Mouse (Mus musculus) cerebellum, adult 18-20 months (tissue): ENCODE measurements at regions not wholly inside any gene's neighbourhood (a gene's known extent, or its start where the extent isn't known, plus 50 kb on each side); places are given as distances from the start of the nearest gene placed in this dataset.

ENCODE experiments used
- DNase-seq, 2 experiments: peaks; one replicate each; pipeline ENCODE4 v3.0.0; 2021

DNA sequence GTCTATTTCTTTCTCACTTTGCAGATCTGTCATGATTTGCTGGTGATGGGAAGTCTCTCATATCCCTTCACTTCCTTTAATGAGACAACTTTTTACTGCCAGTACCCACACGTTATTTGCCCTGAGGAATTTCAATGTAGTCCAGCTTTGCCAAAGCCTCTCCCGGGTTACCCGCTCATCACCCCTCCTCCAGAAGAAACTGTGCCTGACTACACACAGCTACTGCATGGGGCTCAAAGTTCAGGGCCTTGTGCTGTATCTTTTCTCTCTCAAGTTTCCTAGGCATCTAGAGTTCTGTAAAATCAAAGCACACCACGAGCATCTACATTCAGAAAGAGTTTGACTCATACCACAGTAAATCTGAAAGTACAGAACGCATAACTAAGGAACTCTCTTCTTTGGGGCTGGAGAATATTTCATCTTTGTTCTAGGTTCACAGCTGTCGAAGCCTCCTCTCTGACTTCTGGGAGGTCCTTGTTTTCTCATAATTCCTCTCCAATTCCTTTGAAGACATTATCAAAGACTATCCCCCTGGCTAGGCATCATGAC lies 328.4 kb upstream of the Tmc3 start:
- DNase-seq: no peak

GRCm38 (mm10) chr7:83258363-83258916 lies 326.3 kb upstream of the Tmc3 start:
- DNase-seq: no peak

- DNase-seq: no peak
Measured at GRCm38 (mm10) chr7:83261489-83261888, 323.2 kb upstream of the Tmc3 start.

DNA sequence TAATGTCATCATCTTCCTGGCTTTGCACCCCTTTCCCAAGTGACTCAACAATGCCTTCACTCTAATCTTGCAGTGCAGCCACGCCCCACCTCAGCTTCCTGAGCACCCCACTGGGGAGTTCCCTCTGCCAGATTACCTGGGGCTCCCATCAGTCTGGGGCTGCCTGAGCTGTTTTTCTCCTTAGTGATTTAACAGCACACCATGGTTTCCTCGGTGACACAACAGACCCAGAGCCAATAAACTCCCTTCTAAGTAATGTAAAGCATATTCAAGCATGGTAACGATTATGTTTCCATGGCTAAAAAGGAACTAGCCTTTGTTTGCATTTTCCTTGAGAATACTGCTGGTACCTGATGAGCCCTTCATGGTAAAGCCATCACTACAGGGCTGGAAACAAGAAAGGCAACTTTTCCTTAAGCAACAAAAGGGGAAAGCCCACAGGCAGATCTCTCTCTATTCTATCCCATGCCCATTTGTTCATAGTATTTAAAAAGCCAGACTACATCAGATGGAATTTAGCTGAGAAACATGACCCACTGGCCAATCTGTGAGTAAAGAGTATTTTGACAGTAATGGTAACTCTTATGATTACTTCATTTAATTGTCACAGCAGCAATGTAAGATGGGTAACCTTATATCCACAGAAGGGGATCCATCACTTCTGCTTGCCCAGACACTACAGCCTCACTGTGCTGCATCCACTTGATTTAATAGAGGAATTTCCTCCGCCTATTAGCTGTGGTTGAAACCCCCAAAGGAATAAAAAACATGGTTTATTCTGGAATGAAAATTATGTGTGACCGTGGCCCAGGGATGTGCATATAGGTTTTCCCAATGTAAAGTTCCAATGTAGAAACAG lies 294.6 kb upstream of the Tmc3 start:
- DNase-seq: no peak

GRCm38 (mm10) chr7:83307112-83307511 lies 277.6 kb upstream of the Tmc3 start:
- no peak for DNase-seq

DNA sequence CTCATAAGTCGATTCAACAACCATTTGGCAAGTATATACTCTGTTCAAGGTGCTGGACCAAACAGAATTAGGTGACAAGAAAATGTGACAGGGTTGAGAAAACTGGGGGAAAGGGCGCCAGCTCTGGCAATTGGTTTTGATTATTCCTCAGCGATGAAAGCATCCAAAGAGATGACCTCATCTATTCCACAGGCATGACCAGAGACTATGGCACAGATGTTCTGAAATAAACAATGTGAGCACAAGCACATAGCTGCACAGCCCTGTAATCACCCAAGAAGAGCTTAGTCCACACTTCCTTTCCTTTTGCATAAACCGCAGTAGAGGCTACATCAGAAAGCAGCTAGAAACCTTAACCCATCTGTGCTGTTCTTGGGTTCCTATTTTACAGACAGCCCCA lies 272.6 kb upstream of the Tmc3 start:
- DNase-seq: no peak

- DNase-seq: no peak
Measured at GRCm38 (mm10) chr7:83329809-83330412, 254.8 kb upstream of the Tmc3 start.

DNA sequence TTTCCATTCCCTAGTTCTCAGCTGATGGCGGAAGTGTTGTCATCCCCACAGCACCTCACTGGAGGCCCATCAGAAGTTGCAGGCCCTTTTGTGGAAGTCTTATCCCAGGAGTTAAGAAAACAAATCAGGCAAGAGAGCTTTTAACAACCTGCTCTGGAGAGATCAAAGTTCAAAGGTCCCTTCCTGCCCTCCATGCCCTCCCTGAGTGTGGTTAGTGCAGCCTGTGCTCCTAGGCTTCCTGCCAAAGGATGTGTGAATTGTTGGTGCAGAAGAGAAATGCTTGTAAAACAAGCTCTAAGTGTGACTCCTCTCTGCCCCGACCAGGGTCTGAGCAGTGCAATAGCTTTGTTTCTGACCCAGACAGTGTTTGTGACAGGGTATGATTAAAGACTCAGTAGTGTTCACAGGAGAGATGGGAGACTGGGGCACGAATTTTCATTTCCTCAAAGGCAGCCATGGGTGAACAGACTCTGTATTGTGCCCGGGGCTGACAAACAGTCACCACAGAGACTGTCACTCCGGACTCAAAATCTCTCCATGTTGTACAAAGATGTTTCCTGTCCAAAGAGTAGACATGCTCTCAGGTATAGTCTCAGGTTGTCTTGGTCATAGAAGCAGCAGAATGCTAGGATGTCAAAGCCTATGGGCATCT lies 237.5 kb upstream of the Tmc3 start:
- no peak for DNase-seq

- peak; percentile 14 to 24 for DNase-seq
Measured at GRCm38 (mm10) chr7:83369191-83369590, 215.5 kb upstream of the Tmc3 start.

DNA sequence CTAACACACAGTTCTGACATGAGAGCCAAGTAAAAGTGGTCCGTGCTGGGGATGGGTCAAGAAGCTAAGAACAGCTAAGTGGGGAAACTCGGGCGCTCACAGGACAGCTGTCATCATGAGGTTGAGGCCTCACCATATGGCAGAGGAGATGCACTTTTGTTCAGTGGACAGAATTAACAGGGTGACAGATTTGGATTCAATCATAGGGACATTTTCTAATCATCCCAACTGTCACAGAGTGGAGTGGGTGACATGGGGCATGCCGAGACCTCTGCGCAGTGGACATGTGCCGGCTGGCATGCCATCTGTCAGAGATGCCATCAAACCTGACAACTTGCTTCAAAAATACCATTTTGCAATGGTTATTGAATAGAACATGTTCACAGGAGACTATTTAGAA lies 215.1 kb upstream of the Tmc3 start:
- peak; percentile 54 to 56 for DNase-seq

- DNase-seq: no peak
Measured at GRCm38 (mm10) chr7:83376826-83377225, 207.9 kb upstream of the Tmc3 start.

DNA sequence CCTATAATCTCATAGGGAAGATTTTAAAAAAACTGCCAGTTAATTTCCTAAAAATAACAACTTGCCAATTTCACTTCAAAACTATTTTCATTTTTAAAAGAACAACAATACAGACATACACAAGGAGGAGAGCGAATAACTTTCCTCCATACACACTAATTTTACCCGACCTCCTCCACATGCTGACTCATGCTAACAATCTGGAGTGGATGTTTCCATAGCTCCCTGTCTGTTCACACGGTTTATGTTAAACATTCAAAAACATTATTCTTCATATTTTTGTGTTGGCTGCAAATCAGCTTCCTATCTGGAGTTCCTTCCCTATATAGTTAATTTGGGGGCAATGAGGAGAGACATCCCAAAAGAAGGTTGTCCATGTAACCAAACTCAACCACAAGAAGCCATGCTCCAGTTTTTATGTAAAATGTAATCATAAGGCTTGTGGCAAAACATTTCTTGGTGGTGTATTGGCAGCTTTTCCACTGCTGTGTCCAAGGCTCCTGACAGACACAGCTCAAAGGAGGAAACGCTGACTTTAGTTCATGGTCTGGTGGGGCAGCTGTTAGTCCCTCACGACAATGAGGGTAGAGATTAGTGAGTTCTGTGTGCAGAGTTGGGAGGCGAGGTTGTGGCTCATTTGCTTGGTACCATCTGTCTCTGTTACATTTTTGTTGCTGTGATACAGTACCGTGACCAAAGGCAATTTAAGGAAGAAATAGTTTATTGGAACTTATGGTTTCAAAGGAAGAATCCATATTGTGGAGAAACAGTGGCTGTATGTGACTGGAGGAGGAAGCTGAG lies 203.1 kb upstream of the Tmc3 start:
- no peak for DNase-seq

DNA sequence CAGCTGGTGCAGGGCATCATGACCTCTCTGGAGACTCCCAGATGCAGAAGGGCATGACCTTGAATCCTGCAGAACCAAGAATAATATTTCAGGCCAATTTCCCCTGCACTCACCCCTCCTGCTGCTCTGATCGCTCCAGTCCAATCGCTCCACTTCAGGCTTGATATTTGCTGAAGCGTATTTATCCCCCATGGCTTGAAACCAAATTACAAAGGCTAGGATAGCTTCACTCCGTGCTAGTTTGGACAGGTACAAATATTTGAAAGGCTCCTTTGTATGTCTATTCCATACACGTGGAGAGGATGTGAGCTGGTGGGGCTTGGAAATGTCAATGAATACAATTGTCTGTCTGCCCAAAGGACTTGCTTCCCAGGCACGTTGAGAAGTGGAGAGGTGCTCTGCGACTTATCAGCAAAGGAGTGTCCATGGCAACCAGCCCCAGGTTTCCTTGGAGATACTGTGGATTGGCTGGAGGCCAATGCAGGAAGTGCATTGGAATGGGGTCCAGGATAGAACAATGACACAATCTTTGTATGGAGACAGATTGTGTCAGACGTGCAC lies 201.8 kb upstream of the Tmc3 start:
- no peak for DNase-seq

DNA sequence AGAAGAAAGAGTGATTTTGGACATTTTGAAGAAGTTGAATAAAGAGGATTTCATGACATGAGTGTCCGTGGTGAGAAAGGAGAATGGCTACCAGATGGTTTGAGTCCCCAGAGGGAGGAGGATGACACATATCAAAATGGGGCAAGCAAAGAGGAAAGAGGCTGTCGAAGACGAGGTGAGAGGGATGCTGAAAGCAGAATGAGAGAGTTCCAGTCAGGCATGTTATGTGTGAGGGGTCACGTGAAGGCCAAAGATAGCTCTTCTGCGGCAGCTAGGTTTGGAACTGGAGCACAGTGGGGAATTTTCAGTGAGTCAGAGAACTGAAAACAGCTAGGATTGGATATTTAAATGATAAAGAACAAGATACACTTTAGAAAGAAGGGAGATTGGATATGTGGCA lies 193.3 kb upstream of the Tmc3 start:
- DNase-seq: no peak

DNA sequence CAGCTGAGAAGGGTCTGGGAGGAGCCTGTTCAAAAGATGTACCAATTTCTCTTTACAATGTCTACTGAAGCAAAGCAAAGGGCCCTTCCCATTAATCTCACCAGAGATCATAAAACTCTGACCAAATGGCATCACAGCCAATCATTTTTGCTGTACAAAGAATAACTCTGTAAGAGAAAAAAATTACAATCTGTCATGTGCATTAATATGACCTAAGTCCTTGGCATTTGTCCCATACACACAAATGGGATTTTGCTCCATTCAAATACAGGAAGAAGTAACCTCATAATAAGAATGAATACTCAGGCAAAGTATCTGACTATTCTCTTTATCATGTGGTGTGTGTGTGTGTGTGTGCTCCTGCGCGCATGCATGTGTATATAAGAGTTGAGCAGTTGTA lies 192.5 kb upstream of the Tmc3 start:
- DNase-seq: no peak

DNA sequence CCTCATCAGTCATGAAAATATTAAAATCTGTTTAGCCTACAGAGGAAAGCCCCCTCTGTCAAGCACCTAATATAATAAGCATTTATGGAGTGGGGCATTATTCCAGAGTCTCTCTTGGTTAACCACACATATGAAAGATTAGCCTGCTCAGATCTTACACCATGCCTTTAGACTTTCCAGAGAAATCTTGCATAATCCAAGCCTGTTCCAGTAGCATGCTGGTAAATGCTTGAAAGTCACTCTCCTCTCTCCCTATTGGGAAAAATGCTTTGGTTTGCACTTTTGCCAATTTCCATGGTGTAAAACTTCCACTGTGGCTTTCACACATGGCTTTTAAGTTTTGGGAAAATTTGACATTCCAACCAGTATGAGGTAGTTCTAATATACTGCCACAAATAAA lies 192.1 kb upstream of the Tmc3 start:
- no peak for DNase-seq

DNA sequence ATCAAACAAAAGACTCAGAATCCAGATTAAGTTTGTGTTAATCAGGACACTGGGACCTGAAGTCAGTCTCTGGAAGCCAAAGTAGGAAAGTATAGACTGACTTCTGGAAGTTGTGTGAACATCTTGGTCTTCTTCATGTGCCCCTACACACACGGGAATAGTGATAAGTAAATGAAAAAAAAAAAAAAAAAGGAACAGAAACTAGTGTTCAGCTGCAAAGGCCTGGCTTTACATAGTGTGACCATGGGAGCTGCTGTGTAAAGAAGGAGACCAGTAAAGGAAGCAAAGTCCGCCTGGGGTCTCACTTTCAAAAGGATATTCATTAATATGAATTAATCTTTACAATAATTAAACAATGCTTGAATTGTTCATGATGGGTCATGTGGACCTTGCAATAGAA lies 190.6 kb upstream of the Tmc3 start:
- no peak for DNase-seq

DNA sequence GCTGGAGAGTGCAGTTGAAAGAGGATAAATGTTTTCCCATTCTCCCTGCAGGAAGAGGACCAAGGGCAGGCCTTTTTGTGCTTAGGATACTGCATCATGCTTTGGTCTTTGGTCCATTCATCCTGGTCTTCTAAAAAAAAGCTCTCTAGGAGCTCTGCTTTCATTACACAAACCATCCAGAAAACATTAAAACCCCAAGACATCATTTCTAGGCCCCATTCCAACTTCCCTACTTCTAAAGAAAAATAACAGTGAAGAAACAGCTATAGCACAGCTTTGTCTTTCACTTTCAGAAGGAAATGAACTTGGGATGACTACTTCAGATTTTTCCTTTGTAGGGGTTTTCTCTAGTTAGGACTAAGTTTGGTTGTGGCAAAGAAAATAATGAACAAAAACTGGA lies 185.1 kb upstream of the Tmc3 start:
- DNase-seq: no peak

DNA sequence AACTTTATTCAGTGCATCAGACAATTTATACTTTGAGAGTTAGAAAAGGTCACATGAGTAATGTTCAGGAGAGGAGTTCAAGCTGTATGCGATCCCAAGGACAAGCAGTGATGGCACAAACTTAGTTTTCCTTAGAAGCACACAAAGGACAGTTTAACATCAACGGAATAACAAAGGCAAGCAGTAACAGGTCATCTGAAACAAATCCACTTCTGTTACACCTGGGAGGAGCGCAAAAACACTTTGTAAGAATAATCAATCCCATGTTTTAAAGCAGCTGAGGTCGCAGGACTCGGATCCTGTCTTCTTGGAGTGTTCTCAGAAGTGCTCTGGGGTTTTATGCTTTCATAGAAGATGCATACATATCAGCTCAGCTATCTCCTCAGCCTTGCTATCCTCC lies 183.7 kb upstream of the Tmc3 start:
- no peak for DNase-seq

DNA sequence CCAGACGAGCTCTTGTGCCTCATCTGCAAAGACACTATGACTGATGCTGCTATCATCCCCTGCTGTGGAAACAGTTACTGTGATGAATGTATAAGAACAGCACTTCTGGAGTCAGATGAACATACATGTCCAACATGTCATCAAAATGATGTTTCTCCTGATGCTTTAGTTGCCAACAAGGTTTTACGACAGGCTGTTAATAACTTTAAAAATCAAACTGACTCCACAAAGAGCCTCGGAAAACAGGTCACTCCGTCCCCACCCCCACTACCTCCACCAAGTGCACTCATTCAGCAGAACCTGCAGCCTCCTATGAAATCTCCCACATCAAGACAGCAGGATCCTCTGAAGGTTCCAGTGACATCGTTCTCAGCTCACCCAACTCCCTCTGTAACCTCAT lies 172.0 kb upstream of the Tmc3 start:
- DNase-seq: peak in 1 of 2 experiments; percentile 5

DNA sequence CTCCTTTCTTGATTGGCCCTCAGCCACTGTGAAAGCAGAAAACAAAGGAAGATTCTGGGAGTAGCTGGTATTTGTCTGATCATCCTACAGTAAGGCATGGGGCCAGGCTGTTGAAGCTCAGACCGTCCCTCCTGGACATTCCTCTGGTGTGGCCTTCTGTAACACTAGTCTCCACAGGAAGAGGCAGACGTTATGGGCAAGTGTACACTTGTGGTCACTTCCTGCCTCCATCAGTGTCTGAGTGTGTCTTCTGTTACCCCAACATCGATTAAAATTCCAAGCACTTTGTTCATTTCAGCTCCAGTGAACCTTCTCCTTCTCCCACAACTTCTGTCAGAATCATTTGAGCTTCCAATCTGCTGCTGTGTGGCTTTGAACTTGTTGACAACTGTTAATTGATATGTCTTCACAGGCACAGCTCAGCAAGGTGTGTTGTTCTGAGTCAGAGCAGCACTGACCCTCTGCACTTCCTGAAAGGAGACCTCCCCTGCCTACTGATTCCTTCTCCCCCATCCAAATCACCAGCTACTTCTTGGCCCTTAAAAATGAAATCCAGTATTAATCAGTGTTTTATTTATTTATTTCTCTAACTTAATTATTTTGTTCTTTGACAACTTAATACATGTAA lies 154.7 kb upstream of the Tmc3 start:
- no peak for DNase-seq

DNA sequence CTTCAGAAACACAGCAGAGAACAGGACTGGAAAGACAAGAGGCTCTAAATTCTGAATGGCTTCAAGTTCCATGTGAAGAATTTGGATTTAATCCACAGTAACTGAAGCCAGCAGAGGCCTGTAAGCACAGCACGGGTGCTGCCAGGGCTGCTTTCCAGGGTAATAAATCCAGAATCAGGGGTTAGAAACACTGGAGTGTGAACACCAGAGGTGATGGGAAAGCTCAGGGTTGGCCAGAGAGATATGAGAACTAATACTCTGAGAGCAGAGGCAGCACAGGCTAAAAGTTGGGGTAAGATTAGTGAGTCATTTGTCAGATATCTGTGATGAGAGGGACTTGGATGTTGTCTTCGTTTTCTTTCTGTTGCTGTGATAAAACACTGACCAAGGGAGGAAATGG lies 153.6 kb upstream of the Tmc3 start:
- no peak for DNase-seq
